ENCODE assay signal across 23 mouse cellular contexts in genomic region chr7:101509212-101509611, GRCm38 (mm10).
DNase-seq lines count a peak whose midpoint lies in the region; ATAC-seq and TF ChIP-seq lines count a peak whose summit lies in the region.
"Had no signal": no experiment of that assay in that cellular context is flagged by ENCODE, and none has a peak within 500 bp of the region (broad histone marks: within the 10 kb centered on the region; RNA-seq: fewer than 3 reads in every experiment).

No protein-coding gene starts in this region.

- no peak for TF ChIP-seq CTCF in layer of hippocampus, adult 2 months (conservative IDR thresholded peaks at IDR 0.05)

- no peak for DNase-seq in layer of hippocampus, adult 2 months (ENCODE audit: low spot score in 2 of 2)
- DNase-seq in layer of hippocampus, adult 9-10 months (ENCODE audit: low spot score): no peak
- DNase-seq in 3134 (ENCODE audit: extremely low read depth, insufficient read length, low spot score) (peak; percentile 57), 3T3-L1 (ENCODE audit: low read depth, low spot score) (peak; percentile 12)
- peak; percentile 41 for DNase-seq in adrenal gland, postnatal 25 days
- DNase-seq in cerebellum, adult 18-20 months: no peak
- DNase-seq: cerebellum, adult 2 months; heart, postnatal 4 days; kidney, adult 18-20 months; lung, adult 18-20 months; lung, postnatal 10 days; right cerebral cortex, adult 18-20 months; right cerebral cortex, postnatal 4 days; thymus, postnatal 14 days had no signal

- H3K4me3 ChIP-seq in layer of hippocampus, adult 2 months: no peak overlapping the region
- H3K4me3 ChIP-seq: embryonic facial prominence, embryonic 15.5 days; forebrain, embryonic 15.5 days; heart, embryonic 10.5 days; limb, embryonic 12.5 days; midbrain, embryonic 12.5 days; myocyte; neural tube, embryonic 13.5 days had no signal

- no peak for ATAC-seq in erythroid progenitor cell, adult 5-6 weeks (replicated peaks; ENCODE audit: low FRiP score, poor library complexity, severe bottlenecking)
- ATAC-seq: forebrain, embryonic 15.5 days; Patski had no signal

- peak overlapping the region; percentile 36; the same call in 1 of the 2 replicates for H3K27ac ChIP-seq in layer of hippocampus, adult 2 months
- H3K27ac ChIP-seq: embryonic facial prominence, embryonic 15.5 days; forebrain, embryonic 15.5 days; heart, embryonic 10.5 days; limb, embryonic 12.5 days; midbrain, embryonic 12.5 days; neural tube, embryonic 13.5 days had no signal

Comparison
In these comparisons a context has a peak if more than half of its experiments do, and no peak if none do; other contexts are left out.
1. DNase-seq: peak in 3134 (single experiment), 3T3-L1 (single experiment) and adrenal gland, postnatal 25 days (single experiment); none in layer of hippocampus, adult 2 months (0 of 2), layer of hippocampus, adult 9-10 months (single experiment) and cerebellum, adult 18-20 months (0 of 2).